Mouse (Mus musculus) hindbrain, embryonic 16.5 days (tissue): ENCODE results near the gene Mn1. TPM values are rescaled to one million over a fixed set of nuclear protein-coding genes. Genes with fewer than 3 reads are reported as not detected.

ENCODE experiments used
- ATAC-seq: fragments of 200-750 bp; cut with Nextera tagmentation; 2 replicates; pipeline ENCODE4 v1.8.0; 2017; ENCODE audit warnings: moderate TSS enrichment, moderate library complexity
- H3K27ac ChIP-seq: fragments of 300-500 bp; sonication (generic); 2 replicates; pipeline ENCODE4 v1.5.1; 2014; ENCODE audit warnings: low read depth, mild to moderate bottlenecking, control low read depth, low read length, moderate library complexity
- H3K27me3 ChIP-seq: fragments of 300-500 bp; sonication (generic); replicated peaks from 2 replicates; pipeline ENCODE4 v1.6.1; 2014; ENCODE audit warnings: low read length; ENCODE audit not compliant: control insufficient read depth, insufficient read depth
- H3K36me3 ChIP-seq: fragments of 300-500 bp; sonication (generic); 2 replicates; pipeline ENCODE4 v1.6.1; 2014; ENCODE audit warnings: mild to moderate bottlenecking, low read length, moderate library complexity, mixed read lengths; ENCODE audit not compliant: control insufficient read depth, insufficient read depth
- H3K4me1 ChIP-seq: fragments of 300-500 bp; sonication (generic); 2 replicates; pipeline ENCODE4 v1.6.1; 2014; ENCODE audit warnings: low read depth, low read length; ENCODE audit not compliant: control insufficient read depth, insufficient read depth
- H3K4me2 ChIP-seq: fragments of 300-500 bp; sonication (generic); 2 replicates; pipeline ENCODE4 v1.6.1; 2014; ENCODE audit warnings: mild to moderate bottlenecking, low read length, control low read depth, moderate library complexity
- H3K4me3 ChIP-seq: fragments of 300-500 bp; sonication (generic); 2 replicates; pipeline ENCODE4 v1.5.1; 2014; ENCODE audit warnings: mild to moderate bottlenecking, low read length, control low read depth, moderate library complexity
- H3K9ac ChIP-seq: fragments of 300-500 bp; sonication (generic); 2 replicates; pipeline ENCODE4 v1.6.1; 2014; ENCODE audit warnings: low read depth, mild to moderate bottlenecking, control low read depth, low read length, moderate library complexity
- H3K9me3 ChIP-seq: fragments of 300-500 bp; sonication (generic); 2 replicates; pipeline ENCODE4 v1.6.1; 2014; ENCODE audit warnings: mild to moderate bottlenecking, low read length, moderate library complexity; ENCODE audit not compliant: control insufficient read depth
- WGBS: fragments of 180-500 bp; shearing (Covaris S2); extraction: QIAGEN DNeasy Blood & Tissue Kit; methylation state at CpG from one replicate; pipeline ENCODE4 v1.1.7; 2014; 5-methylcytosine and 5-hydroxymethylcytosine counted together
- polyA plus RNA-seq: library from polyadenylated mRNA; unstranded; fragments of >200 nt; fragmentation: Nextera tagmentation; extraction: Ambion mirVana; gene quantifications from 2 replicates; pipeline ENCODE4 v1.2.1, GENCODE M21; 2015

The Mn1 gene
- polyA plus RNA-seq, 1 experiment from 2014 or later, result 22.3 TPM

- WGBS, result 73% methylated on average over 7 of the region's 7 CpGs
- no peak for ATAC-seq
- H3K36me3 ChIP-seq, result no peaks in the 10 kb centered on the region
- no peaks in the 10 kb centered on the region for H3K27me3 ChIP-seq
- H3K9me3 ChIP-seq, result no peaks in the 10 kb centered on the region
- H3K4me3 ChIP-seq, result no peak overlapping the region
- no peak overlapping the region for H3K4me2 ChIP-seq
- H3K27ac ChIP-seq, result no peak overlapping the region
- no peak overlapping the region; the same call in 1 of the 2 replicates for H3K9ac ChIP-seq
- H3K4me1 ChIP-seq, result peaks cover 50% of the 10 kb centered on the region
Observed at GRCm38 (mm10) chr5:111436260-111436659, 19.1 kb downstream of the Mn1 start.

GRCm38 (mm10) chr5:111437205-111437604, 20.0 kb downstream of the Mn1 start:
- peaks cover 42% of the 10 kb centered on the region for H3K4me1 ChIP-seq
- no peaks in the 10 kb centered on the region for H3K36me3 ChIP-seq
- H3K4me2 ChIP-seq, result no peak overlapping the region
- H3K27me3 ChIP-seq, result no peaks in the 10 kb centered on the region
- H3K9me3 ChIP-seq, result no peaks in the 10 kb centered on the region
- no peak overlapping the region for H3K4me3 ChIP-seq
- ATAC-seq, result no peak
- H3K27ac ChIP-seq, result no peak overlapping the region
- no peak overlapping the region for H3K9ac ChIP-seq
- 45% methylated on average over 7 of the region's 7 CpGs for WGBS

- no peak overlapping the region for H3K27ac ChIP-seq
- 74% methylated on average over 3 of the region's 3 CpGs for WGBS
- no peak overlapping the region for H3K4me2 ChIP-seq
Observed at GRCm38 (mm10) chr5:111438336-111438735, 21.2 kb downstream of the Mn1 start.

GRCm38 (mm10) chr5:111438821-111439220, 21.7 kb downstream of the Mn1 start:
- no peaks in the 10 kb centered on the region for H3K36me3 ChIP-seq
- no peak overlapping the region for H3K4me3 ChIP-seq
- H3K4me1 ChIP-seq, result peaks cover 29% of the 10 kb centered on the region
- no peaks in the 10 kb centered on the region for H3K27me3 ChIP-seq
- no peak overlapping the region for H3K9ac ChIP-seq
- ATAC-seq, result no peak
- WGBS, result 90% methylated on average over 8 of the region's 8 CpGs
- no peak overlapping the region for H3K4me2 ChIP-seq
- H3K27ac ChIP-seq, result no peak overlapping the region
- H3K9me3 ChIP-seq, result no peaks in the 10 kb centered on the region

More at GRCm38 (mm10) chr5:111438336-111438735, 21.2 kb downstream of the Mn1 start:
- Histone ChIP-seq H3K4me1 (peaks cover 33% of the 10 kb centered on the region), H3K27me3 (no peaks in the 10 kb centered on the region), H3K9me3 (no peaks in the 10 kb centered on the region), H3K4me3 (no peak overlapping the region), H3K9ac (no peak overlapping the region), H3K36me3 (no peaks in the 10 kb centered on the region)
- no peak for ATAC-seq

- Histone ChIP-seq H3K27ac (no peak overlapping the region), H3K27me3 (no peaks in the 10 kb centered on the region), H3K9me3 (no peaks in the 10 kb centered on the region), H3K36me3 (no peaks in the 10 kb centered on the region), H3K9ac (no peak overlapping the region), H3K4me3 (no peak overlapping the region), H3K4me2 (no peak overlapping the region), H3K4me1 (peaks cover 16% of the 10 kb centered on the region)
- WGBS, result 87% methylated on average over 4 of the region's 4 CpGs
- ATAC-seq, result no peak
Observed at GRCm38 (mm10) chr5:111440264-111440663, 23.1 kb downstream of the Mn1 start.

GRCm38 (mm10) chr5:111442151-111442871, 25.1 kb downstream of the Mn1 start:
- H3K36me3 ChIP-seq, result no peaks in the 10 kb centered on the region
- no peak overlapping the region for H3K27ac ChIP-seq
- H3K4me1 ChIP-seq, result peaks cover 2% of the 10 kb centered on the region; the same call in 1 of the 2 replicates

GRCm38 (mm10) chr5:111443636-111444035, 26.5 kb downstream of the Mn1 start:
- ATAC-seq, result no peak
- Histone ChIP-seq H3K4me2 (no peak overlapping the region), H3K36me3 (no peaks in the 10 kb centered on the region), H3K9ac (no peak overlapping the region), H3K27me3 (no peaks in the 10 kb centered on the region), H3K9me3 (no peaks in the 10 kb centered on the region), H3K4me1 (peaks cover 2% of the 10 kb centered on the region; the same call in 1 of the 2 replicates), H3K27ac (no peak overlapping the region), H3K4me3 (no peak overlapping the region)
- 85% methylated on average over 3 of the region's 3 CpGs for WGBS

More at GRCm38 (mm10) chr5:111442151-111442871, 25.1 kb downstream of the Mn1 start:
- no peaks in the 10 kb centered on the region for H3K27me3 ChIP-seq
- no peak overlapping the region for H3K4me3 ChIP-seq
- no peak overlapping the region for H3K9ac ChIP-seq
- WGBS, result 73% methylated on average over 11 of the region's 11 CpGs
- H3K4me2 ChIP-seq, result no peak overlapping the region
- H3K9me3 ChIP-seq, result no peaks in the 10 kb centered on the region
- ATAC-seq, result no peak

- no peak overlapping the region for H3K9ac ChIP-seq
- WGBS, result 84% methylated on average over 4 of the region's 4 CpGs
- no peak overlapping the region for H3K27ac ChIP-seq
- H3K27me3 ChIP-seq, result no peaks in the 10 kb centered on the region
- no peak overlapping the region for H3K4me3 ChIP-seq
- H3K36me3 ChIP-seq, result no peaks in the 10 kb centered on the region
- no peaks in the 10 kb centered on the region for H3K9me3 ChIP-seq
- ATAC-seq, result no peak
- H3K4me2 ChIP-seq, result no peak overlapping the region
- peaks cover 5% of the 10 kb centered on the region; the same call in 1 of the 2 replicates for H3K4me1 ChIP-seq
Observed at GRCm38 (mm10) chr5:111444361-111444760, 27.2 kb downstream of the Mn1 start.

GRCm38 (mm10) chr5:111446652-111447051, 29.5 kb downstream of the Mn1 start:
- Histone ChIP-seq H3K4me3 (no peak overlapping the region), H3K27me3 (no peaks in the 10 kb centered on the region), H3K4me1 (peaks cover 7% of the 10 kb centered on the region; the same call in 1 of the 2 replicates), H3K9ac (no peak overlapping the region), H3K27ac (no peak overlapping the region), H3K36me3 (no peaks in the 10 kb centered on the region), H3K9me3 (no peaks in the 10 kb centered on the region), H3K4me2 (no peak overlapping the region)
- ATAC-seq, result no peak
- WGBS, result 20% methylated on average over 7 of the region's 7 CpGs
